Mouse (Mus musculus) G1E (cell line): ENCODE measurements at regions not wholly inside any gene's neighbourhood (a gene's known extent, or its start where the extent isn't known, plus 50 kb on each side); places are given as distances from the start of the nearest gene placed in this dataset.

Experiments used
- CTCF ChIP-seq: IDR thresholded peaks from 2 replicates; pipeline ENCODE4 v1.5.1; 2012; ENCODE audit warnings: low read depth, low read length, inconsistent platforms, mixed read lengths
- GATA2 ChIP-seq: IDR thresholded peaks from 2 replicates; pipeline ENCODE4 v1.6.1; 2012; ENCODE audit warnings: low read depth, low read length, inconsistent platforms, borderline replicate concordance
- TAL1 ChIP-seq: conservative IDR thresholded peaks from 2 replicates; pipeline ENCODE4 v1.6.1; 2012; ENCODE audit warnings: low read depth, low read length, inconsistent platforms, mixed read lengths

GRCm38 (mm10) chr2:8782225-8782624 is 1098.8 kb upstream of the 4930412O13Rik start:
- TF ChIP-seq CTCF (no peak), TAL1 (no peak), GATA2 (no peak)
